Mouse (Mus musculus): Measurements from ENCODE around the gene Mark3.

The Mark3 gene

DNA sequence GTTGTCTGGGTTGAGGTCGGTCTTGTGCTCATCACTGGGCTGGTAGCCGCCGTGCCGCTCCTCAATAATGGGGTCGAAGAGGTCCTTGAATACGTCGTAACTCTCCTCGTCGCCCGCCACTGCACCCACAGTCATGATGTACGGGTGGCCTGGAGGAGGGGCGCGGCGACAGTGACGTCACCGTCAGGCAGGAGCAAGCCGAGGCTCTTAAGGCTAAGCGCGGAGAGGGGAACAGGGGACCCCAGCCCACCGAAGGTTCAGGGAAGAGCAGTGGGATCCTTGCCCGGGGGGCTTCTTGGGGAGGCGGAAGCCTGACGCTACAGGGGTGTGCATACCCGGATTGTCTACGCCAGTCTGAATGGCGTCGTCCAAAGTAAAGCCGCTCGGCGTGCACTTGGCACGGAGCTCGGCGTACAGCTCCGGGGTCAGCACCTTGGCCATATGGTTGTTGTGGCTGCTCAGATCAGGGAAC lies 97.1 kb downstream of the Mark3 start:
- in situ Hi-C loops (cut with MboI, MseI), result no loop called here

GRCm38 (mm10) chr12:111672176-111672575 lies 97.9 kb downstream of the Mark3 start, which contains the start of gene Ckb:
Ckb (minus strand) TSS chr12:111672338.
- in situ Hi-C loops (cut with MboI, MseI), result no loop called here

- in situ Hi-C loops (cut with MboI, MseI), result no loop called here
Measured at GRCm38 (mm10) chr12:111672581-111672980, 98.3 kb downstream of the Mark3 start.

GRCm38 (mm10) chr12:111674850-111675486 lies 100.6 kb downstream of the Mark3 start:
- in situ Hi-C loops (cut with MboI, MseI), result no loop called here

GRCm38 (mm10) chr12:111675797-111676580 lies 101.7 kb downstream of the Mark3 start:
- in situ Hi-C loops (cut with MboI, MseI), result no loop called here

GRCm38 (mm10) chr12:111677421-111677820 lies 103.1 kb downstream of the Mark3 start:
- in situ Hi-C loops (cut with MboI, MseI), result no loop called here

GRCm38 (mm10) chr12:111677882-111678669 lies 103.8 kb downstream of the Mark3 start, which contains the start of gene Trmt61a:
Trmt61a (plus strand) TSS chr12:111678105.
- in situ Hi-C loops (cut with MboI, MseI), result no loop called here

DNA sequence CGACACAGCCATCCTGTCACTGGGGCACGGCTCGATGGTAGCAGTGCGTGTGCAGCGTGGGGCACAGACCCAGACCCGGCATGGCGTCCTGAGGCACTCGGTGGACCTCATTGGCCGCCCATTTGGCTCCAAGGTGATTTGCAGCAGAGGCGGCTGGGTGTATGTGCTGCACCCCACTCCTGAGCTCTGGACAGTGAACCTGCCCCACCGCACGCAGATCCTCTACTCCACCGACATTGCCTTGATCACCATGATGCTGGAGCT lies 104.3 kb downstream of the Mark3 start:
- in situ Hi-C loops (cut with MboI, MseI), result no loop called here

DNA sequence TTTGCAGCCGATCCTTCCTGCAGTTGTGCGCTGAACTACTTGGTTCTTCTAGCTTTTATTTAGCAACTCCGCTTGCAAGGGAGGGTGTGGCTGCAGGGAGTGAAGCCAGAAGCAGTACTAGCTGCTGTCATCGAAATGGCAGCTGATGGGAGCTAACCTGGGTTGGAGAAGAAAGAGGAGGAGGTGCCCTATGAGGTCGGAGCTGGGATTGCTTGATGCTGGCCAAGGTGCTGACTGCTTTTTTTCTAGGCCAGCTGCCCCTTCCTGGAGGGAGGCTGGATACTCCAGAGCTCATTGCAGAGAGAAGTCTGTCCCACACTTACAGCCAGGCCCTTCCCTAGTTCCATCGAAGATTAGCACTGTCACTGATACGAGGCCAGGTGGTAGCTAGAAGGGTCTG lies 104.7 kb downstream of the Mark3 start:
- in situ Hi-C loops (cut with MboI, MseI), result no loop called here

GRCm38 (mm10) chr12:111680661-111681060 lies 106.3 kb downstream of the Mark3 start:
- in situ Hi-C loops (cut with MboI, MseI), result no loop called here

- in situ Hi-C loops (cut with MboI, MseI), result no loop called here
Measured at GRCm38 (mm10) chr12:111681305-111681704, 107.0 kb downstream of the Mark3 start.

DNA sequence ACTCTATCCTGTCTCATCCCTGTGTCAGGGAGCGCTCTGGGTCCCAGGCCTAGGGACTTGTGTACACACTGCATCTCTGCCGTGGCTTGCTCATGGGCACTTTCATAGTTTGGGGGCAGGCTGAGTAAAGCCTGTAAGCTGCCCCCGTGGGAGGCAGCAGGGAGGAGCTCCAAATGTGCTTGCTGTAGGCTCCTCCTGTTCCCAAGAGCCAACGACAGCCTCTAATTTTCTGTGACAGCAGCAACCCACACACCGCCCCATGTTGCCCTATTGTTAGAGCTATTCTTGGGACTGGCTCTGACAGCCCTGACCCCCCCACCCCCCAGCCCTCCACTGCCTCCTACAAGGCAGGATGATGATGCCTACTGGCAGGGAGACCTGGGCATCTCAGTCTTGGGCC lies 107.7 kb downstream of the Mark3 start:
- in situ Hi-C loops (cut with MboI, MseI), result no loop called here

- in situ Hi-C loops (cut with MboI, MseI), result no loop called here
Measured at GRCm38 (mm10) chr12:111682806-111683205, 108.5 kb downstream of the Mark3 start.

DNA sequence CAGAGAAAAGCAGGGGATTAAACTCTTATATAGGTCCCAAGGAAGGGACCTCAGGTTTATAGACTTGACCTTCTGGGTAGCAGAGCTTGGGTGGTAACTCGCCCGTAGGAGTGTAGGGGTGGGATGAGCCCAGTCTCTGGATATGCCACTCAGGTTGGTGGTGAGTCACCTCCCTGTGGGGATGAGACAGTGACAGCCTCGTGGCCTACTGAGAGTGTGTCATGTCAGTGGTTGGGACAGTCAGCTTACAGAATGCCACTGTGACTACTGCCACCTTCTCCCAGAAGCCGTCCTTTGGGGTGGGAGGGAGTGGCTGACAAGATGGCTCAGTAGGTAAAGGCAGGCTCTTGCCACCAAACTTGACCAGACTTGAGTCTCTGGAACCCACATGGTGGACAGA lies 112.1 kb downstream of the Mark3 start:
- in situ Hi-C loops (cut with MboI, MseI), result no loop called here

- in situ Hi-C loops (cut with MboI, MseI), result no loop called here
Measured at GRCm38 (mm10) chr12:111687350-111688068, 113.2 kb downstream of the Mark3 start.

DNA sequence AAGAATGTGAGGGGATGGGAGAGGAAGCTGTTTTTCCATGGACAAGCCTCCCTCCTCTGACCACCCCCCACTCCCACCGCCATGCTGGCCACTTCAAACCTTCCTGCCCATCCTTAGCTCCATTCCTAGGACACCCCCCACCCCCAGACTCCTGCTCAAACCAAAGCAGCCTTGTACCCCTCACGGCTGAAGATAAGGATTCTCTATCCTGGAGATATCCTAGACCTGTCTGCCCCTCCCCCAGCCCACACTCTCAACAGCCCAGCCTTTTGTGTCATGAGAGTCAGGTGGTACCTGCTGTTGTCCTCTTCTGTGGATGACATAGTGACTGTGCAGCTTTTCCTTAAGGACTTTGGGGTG lies 113.7 kb downstream of the Mark3 start:
- in situ Hi-C loops (cut with MboI, MseI), result no loop called here

GRCm38 (mm10) chr12:111689426-111689825 lies 115.1 kb downstream of the Mark3 start:
- in situ Hi-C loops (cut with MboI, MseI), result no loop called here

GRCm38 (mm10) chr12:111691346-111691872 lies 117.1 kb downstream of the Mark3 start:
- in situ Hi-C loops (cut with MboI, MseI), result no loop called here

DNA sequence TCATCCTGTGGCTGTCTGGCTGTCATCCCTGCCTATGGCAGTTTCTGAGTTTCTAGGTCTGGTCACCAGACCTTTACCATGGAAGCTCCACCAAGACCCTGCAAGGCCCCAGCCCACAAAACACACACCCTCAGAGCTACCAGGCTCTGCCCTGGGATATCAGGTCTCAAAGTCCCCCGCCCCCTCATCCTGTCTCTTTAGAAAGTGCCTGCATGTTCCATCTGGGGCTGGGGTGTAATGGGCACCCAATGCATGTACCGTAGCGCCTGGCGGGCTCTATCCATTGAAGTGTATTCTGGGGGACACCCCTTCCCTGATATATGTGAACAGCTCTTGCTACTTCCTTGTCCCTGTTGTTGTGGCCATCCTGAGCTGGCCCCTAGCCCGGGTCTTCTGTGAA lies 118.6 kb downstream of the Mark3 start:
- in situ Hi-C loops (cut with MboI, MseI), result no loop called here

GRCm38 (mm10) chr12:111693341-111694270 lies 119.3 kb downstream of the Mark3 start:
- in situ Hi-C loops (cut with MboI, MseI), result no loop called here
